Mouse (Mus musculus) lung, embryonic 14.5 days (tissue): Measurements from ENCODE around the gene Taf5l. TPM values are rescaled to one million over a fixed set of nuclear protein-coding genes. Genes with fewer than 3 reads are reported as not detected.
"Not testable (repeated sequence)": the region's sequence is repeated elsewhere in the genome, so short reads cannot be mapped to it uniquely, and the experiment has no call there.

Experiments
- ATAC-seq: fragments of 200-750 bp; cut with Nextera tagmentation; 2 replicates; pipeline ENCODE4 v1.8.0; 2017; ENCODE audit warnings: mild to moderate bottlenecking, moderate TSS enrichment, moderate library complexity; ENCODE audit not compliant: insufficient read depth
- DNase-seq: peaks from one replicate; pipeline ENCODE4 v3.0.0-alpha.2; 2015
- H3K27ac ChIP-seq: fragments of 300-500 bp; sonication (generic); 2 replicates; pipeline ENCODE4 v1.5.1; 2014; ENCODE audit warnings: low read depth, mild to moderate bottlenecking, moderate library complexity
- H3K27me3 ChIP-seq: fragments of 300-500 bp; sonication (generic); 2 replicates; pipeline ENCODE4 v1.6.1; 2014; ENCODE audit warnings: low read length, control low read depth; ENCODE audit not compliant: insufficient read depth
- H3K36me3 ChIP-seq: fragments of 300-500 bp; sonication (generic); 2 replicates; pipeline ENCODE4 v1.6.1; 2014; ENCODE audit warnings: control low read depth; ENCODE audit not compliant: insufficient read depth
- H3K4me1 ChIP-seq: fragments of 300-500 bp; sonication (generic); 2 replicates; pipeline ENCODE4 v1.6.1; 2014; ENCODE audit warnings: antibody characterized with exemption, control low read depth; ENCODE audit not compliant: insufficient read depth
- H3K4me2 ChIP-seq: fragments of 300-500 bp; sonication (generic); 2 replicates; pipeline ENCODE4 v1.6.1; 2014; ENCODE audit warnings: mild to moderate bottlenecking
- H3K4me3 ChIP-seq: fragments of 300-500 bp; sonication (generic); 2 replicates; pipeline ENCODE4 v1.5.1; 2014; ENCODE audit warnings: low read depth, low read length
- H3K9ac ChIP-seq: fragments of 300-500 bp; sonication (generic); 2 replicates; pipeline ENCODE4 v1.6.1; 2014
- H3K9me3 ChIP-seq: fragments of 300-500 bp; sonication (generic); 2 replicates; pipeline ENCODE4 v1.6.1; 2016; ENCODE audit warnings: low read depth, low read length, control low read depth
- CTCF ChIP-seq: IDR thresholded peaks from 2 replicates; pipeline ENCODE4 v1.5.1; 2016; ENCODE audit warnings: antibody characterized with exemption, low read depth
- WGBS: fragments of 180-500 bp; shearing (Covaris S2); extraction: QIAGEN DNeasy Blood & Tissue Kit; methylation state at CpG from one replicate; pipeline ENCODE4 v1.1.7; 2014; 5-methylcytosine and 5-hydroxymethylcytosine counted together
- polyA plus RNA-seq: library from polyadenylated mRNA; unstranded; fragments of >200 nt; fragmentation: Nextera tagmentation; extraction: Ambion mirVana; gene quantifications from 2 replicates; pipeline ENCODE4 v1.2.1, GENCODE M21; 2014

Taf5l gene
- polyA plus RNA-seq, 1 experiment from 2014 or later = 51.6 TPM

DNA sequence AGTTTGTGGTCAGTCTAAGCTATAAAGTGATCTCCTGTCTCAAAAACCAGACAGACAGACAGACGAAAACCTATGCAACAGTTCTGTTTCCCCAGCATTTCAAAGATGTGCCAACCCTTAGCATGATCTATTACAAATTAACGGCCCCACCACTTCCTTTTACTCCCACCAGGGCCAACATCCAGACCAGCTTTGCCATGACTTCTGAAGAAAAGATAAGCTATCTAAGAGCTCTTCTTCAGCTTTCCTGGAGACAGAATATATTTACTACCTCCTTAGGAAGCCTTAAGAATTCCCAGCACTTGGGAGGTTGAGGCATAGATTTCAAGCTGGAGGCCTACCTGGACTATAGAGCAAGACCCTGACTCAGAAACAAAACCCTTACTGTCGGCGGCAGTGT is 41.0 kb downstream of the Taf5l start:
- H3K9ac ChIP-seq = no peak overlapping the region
- TF ChIP-seq CTCF = no peak
- H3K4me2 ChIP-seq = no peak overlapping the region; the same call in 1 of the 2 replicates

DNA sequence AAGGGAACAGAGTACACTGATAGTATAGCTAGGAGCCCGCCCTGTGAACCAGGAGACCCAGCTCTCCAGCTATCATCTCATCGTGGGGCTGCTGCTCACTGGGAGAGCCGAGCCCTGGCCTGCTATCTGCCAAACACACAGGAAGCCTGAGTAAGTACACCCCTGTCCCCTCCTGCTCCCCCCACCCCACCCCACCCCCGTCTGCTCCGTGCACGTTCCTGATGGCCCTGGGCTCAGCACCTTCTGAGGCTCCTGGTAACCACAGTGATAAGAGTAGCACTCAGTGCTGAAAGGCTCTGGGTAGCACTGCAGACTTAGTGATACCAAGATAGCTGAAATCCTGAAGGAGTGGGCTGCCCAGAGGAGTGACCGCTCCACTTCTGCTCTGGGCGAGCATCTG is 42.3 kb downstream of the Taf5l start:
- H3K4me1 ChIP-seq = peaks cover 5% of the 10 kb centered on the region
- peak overlapping the region; percentile 86 for H3K27ac ChIP-seq
- ATAC-seq (peak; percentile 12; the same call in 1 of the 2 replicates), DNase-seq (no peak)
- H3K9me3 ChIP-seq = no peaks in the 10 kb centered on the region
- H3K36me3 ChIP-seq = no peaks in the 10 kb centered on the region
- 56% methylated on average over 8 of the region's 8 CpGs for WGBS
- H3K4me3 ChIP-seq = peak overlapping the region; percentile 13; the same call in 1 of the 2 replicates
- TF ChIP-seq CTCF = no peak
- H3K4me2 ChIP-seq = peak overlapping the region; percentile 45
- H3K9ac ChIP-seq = 0 out of 2 replicates have a peak overlapping the region, but pooled peaks have one; percentile 27
- no peaks in the 10 kb centered on the region for H3K27me3 ChIP-seq

More for the DNA sequence above, 41.0 kb downstream of the Taf5l start:
- Histone ChIP-seq H3K9me3 (no peaks in the 10 kb centered on the region), H3K4me3 (peak overlapping the region; percentile 4; the same call in 1 of the 2 replicates), H3K4me1 (peaks cover 5% of the 10 kb centered on the region), H3K27ac (no peak overlapping the region), H3K36me3 (no peaks in the 10 kb centered on the region), H3K27me3 (no peaks in the 10 kb centered on the region)
- 81% methylated on average over 4 of the region's 4 CpGs for WGBS
- ATAC-seq (no peak), DNase-seq (no peak)

DNA sequence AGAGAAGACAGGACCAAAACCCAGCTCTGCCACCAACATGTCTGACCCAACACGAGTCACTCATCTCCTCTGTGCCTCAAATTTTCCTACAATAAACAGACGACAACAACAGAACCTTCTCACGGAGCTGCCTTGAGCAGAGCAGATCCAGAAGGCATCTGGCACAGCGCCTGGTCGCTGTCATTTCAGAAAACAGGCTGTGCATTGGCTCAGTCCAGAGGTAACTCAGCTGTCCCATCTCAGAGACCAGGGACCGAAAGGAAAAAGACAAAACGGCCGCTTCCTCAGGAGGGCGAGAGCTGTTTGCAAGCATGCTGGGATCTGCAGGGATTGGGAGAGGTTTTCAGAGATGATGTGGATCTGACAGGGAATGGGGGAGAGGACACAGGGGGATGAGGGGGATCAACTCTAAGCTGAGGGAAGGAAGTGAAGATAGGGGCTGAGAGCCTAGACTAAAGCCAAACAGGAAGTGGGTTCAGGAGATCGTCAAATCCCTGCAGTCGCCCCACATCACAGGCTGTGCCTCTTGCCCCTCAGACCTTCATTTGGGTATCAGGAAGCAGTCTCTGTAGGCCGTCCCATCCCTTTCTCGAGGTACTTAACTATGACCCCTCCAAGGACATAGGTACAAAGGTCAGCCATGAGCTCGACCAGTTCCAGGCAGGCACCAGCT is 42.9 kb downstream of the Taf5l start:
- ATAC-seq (peak; percentile 41; the same call in 1 of the 2 replicates), DNase-seq (peak; percentile 92)
- H3K27me3 ChIP-seq = no peaks in the 10 kb centered on the region
- peak overlapping the region; percentile 86 for H3K27ac ChIP-seq
- TF ChIP-seq CTCF = no peak
- H3K36me3 ChIP-seq = no peaks in the 10 kb centered on the region
- H3K4me1 ChIP-seq = peaks cover 5% of the 10 kb centered on the region
- H3K9ac ChIP-seq = peak overlapping the region; percentile 27
- peak overlapping the region; percentile 45 for H3K4me2 ChIP-seq
- peak overlapping the region; percentile 13; the same call in 1 of the 2 replicates for H3K4me3 ChIP-seq
- H3K9me3 ChIP-seq = no peaks in the 10 kb centered on the region
- 34% methylated on average over 14 of the region's 14 CpGs for WGBS

DNA sequence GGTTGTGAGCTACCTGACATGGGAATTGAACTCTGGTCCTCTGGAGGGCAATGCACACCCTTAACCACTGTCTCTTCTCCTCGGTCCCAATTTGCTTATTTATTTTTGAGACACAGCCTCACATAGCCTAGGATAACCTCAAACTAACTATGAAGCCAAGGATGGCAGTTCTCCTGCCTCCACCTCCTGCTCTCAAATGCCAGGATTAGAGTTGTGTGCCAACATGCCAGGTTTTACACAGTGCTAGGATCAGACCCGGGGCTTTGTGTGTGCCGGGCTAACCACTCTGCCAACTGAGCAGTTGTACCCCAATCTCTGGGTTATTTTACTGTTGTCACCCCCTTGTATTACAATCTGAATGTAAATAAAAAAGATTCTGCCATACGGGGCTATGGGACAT is 43.7 kb downstream of the Taf5l start:
- 86% methylated on average over 4 of the region's 4 CpGs for WGBS
- Histone ChIP-seq H3K36me3 (no peaks in the 10 kb centered on the region), H3K4me3 (no peak overlapping the region), H3K4me1 (peaks cover 5% of the 10 kb centered on the region), H3K4me2 (peak overlapping the region; percentile 45; the same call in 1 of the 2 replicates), H3K27me3 (no peaks in the 10 kb centered on the region), H3K9me3 (no peaks in the 10 kb centered on the region), H3K27ac (peak overlapping the region; percentile 86; the same call in 1 of the 2 replicates), H3K9ac (no peak overlapping the region)
- TF ChIP-seq CTCF = no peak
- DNase-seq (no peak), ATAC-seq (no peak)

DNA sequence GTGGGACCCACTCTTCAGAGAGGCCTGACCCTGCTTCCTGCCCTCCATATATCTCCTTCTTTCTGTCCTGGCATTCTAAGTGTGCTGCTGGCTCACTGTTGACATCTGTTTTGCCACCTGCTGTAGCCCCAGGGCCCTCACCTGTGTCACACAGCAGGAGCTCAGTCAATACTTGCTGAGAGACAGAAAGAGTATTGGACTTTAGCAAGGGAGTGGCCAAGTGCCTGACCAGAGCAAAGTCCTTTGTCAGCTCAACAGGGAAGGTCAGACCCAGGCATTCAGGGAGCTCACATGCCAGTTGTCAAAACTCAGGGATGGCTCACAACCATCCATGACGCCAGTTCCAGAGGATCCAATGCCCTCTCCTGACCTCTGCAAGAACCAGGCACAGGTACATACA is 47.7 kb downstream of the Taf5l start:
- H3K4me2 ChIP-seq = no peak overlapping the region
- H3K9me3 ChIP-seq = no peaks in the 10 kb centered on the region
- WGBS = 65% methylated on average over 1 of the region's 1 CpGs
- no peak overlapping the region for H3K9ac ChIP-seq
- H3K36me3 ChIP-seq = 0 out of 2 replicates have a peak, but pooled peaks cover 9% of the 10 kb centered on the region
- ATAC-seq = no peak
- no peak for DNase-seq
- no peaks in the 10 kb centered on the region for H3K27me3 ChIP-seq
- H3K4me3 ChIP-seq = no peak overlapping the region
- no peak for TF ChIP-seq CTCF
- H3K4me1 ChIP-seq = peaks cover 1% of the 10 kb centered on the region
- H3K27ac ChIP-seq = no peak overlapping the region

DNA sequence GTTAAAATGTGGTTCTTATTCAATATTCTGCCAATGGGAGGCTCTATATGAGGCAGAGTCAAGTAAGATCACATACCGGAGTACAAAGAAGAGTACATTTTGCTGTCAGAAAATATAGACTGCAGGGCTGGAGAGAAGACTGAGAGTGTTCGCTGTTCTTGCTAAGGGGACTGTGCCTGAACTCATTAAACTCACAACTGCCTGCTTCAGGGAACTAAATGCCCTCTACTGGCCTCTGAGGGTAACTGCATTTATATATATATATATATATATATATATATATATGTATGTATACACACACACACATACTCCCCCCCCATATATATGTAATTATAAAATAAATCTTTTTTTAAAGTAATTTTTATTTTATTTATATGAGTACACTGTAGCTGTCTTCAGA is 54.3 kb downstream of the Taf5l start:
- Histone ChIP-seq H3K36me3 (peaks cover 36% of the 10 kb centered on the region; the same call in 1 of the 2 replicates), H3K4me3 (no peak overlapping the region), H3K9me3 (no peaks in the 10 kb centered on the region), H3K27me3 (no peaks in the 10 kb centered on the region), H3K27ac (no peak overlapping the region), H3K4me1 (no peaks in the 10 kb centered on the region), H3K9ac (no peak overlapping the region), H3K4me2 (no peak overlapping the region)
- peak; percentile 66 for DNase-seq
- peak; percentile 49 for TF ChIP-seq CTCF
- ATAC-seq = no peak
- 70% methylated on average over 2 of the region's 2 CpGs for WGBS

DNA sequence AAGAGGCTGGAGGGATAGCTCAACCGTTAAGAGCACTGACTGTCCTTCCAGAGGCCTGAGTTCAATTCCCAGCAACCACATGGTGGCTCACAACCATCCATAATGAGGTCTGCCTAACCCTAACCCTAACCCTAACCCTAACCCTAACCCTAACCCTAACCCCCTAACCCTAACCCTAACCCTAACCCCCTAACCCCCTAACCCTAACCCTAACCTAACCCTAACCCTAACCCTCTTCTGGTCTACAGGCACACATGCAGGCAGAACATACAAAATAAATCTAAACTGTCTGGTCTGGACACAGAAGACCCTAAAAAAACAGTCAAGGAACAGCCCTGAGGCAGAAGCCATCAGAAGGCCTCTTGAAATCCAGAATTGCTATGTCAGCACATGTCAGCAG is 59.8 kb downstream of the Taf5l start:
- H3K9me3 ChIP-seq = no peaks in the 10 kb centered on the region
- H3K9ac ChIP-seq = no peak overlapping the region
- no peak overlapping the region for H3K4me3 ChIP-seq
- ATAC-seq (no peak), DNase-seq (no peak)
- H3K27ac ChIP-seq = no peak overlapping the region
- H3K4me2 ChIP-seq = no peak overlapping the region
- no peak for TF ChIP-seq CTCF
- no peaks in the 10 kb centered on the region for H3K27me3 ChIP-seq
- H3K36me3 ChIP-seq = peaks cover 39% of the 10 kb centered on the region; the same call in 1 of the 2 replicates
- no peaks in the 10 kb centered on the region for H3K4me1 ChIP-seq
- 67% methylated on average over 1 of the region's 1 CpGs for WGBS

DNA sequence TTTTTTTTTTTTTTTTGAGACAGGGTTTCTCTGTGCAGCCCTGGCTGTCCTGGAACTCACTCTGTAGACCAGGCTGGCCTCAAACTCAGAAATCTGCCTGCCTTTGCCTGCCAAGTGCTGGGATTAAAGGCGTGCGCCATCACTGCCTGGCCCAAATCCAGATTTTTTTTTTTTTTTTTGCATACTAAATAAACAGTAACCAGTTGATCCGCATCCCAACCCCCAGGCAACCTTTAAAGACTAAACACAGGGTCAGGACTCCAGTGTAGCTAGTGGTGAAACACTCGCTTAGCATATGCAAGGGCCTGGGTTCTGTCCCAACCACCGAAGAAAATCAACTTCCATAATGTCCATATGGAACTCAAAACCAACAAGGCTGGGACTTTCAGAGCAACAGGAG is 60.6 kb downstream of the Taf5l start:
- H3K36me3 ChIP-seq = peaks cover 34% of the 10 kb centered on the region; the same call in 1 of the 2 replicates
- not testable (repeated sequence) for H3K4me1 ChIP-seq, H3K27me3 ChIP-seq, H3K4me3 ChIP-seq, H3K27ac ChIP-seq, ATAC-seq, H3K9ac ChIP-seq, H3K4me2 ChIP-seq, H3K9me3 ChIP-seq
- DNase-seq = peak; percentile 46
- 59% methylated on average over 5 of the region's 5 CpGs for WGBS
